Mouse (Mus musculus): ENCODE data around the gene Ak7. TPM values are rescaled to one million over a fixed set of nuclear protein-coding genes. Genes with fewer than 3 reads are reported as not detected.

Gene Ak7
- total and polyA plus RNA-seq, 3 experiments = 0.13 to 0.51 (median 0.24) TPM

DNA sequence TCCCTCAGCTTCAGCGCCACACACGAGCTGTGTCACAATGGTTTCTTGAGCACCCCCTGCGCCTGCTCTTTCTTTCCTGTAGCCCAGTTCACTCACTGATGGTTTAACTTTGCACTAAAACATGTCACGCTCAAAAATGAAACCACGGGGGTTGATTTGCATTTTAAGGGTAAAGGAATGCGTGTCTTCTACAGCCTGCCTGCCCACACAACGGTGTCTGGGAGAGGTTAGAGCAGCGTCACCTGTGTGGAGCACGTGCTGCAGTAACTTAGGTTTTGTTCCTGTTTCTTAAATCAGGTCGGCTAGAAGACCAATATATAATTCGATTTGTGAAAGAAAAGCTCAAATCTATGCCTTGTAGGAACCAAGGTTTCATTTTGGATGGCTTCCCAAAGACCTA is 55.4 kb downstream of the Ak7 start:
- peak; percentile 30 for DNase-seq (ENCODE audit: extremely low read depth)
- H3K27me3 ChIP-seq (replicated peaks) = no peaks in the 10 kb centered on the region
- in situ Hi-C loops (cut with MboI; ENCODE audit: low pct_ligation_motif_present, low pct_unique_long_range_greater_than_20kb, low sequenced_read_pairs) (no loop called here), dilution Hi-C loops (cut with MboI; ENCODE audit: extremely low pct_ligation_motif_present, extremely low pct_unique_long_range_greater_than_20kb, low sequenced_read_pairs) (no loop called here)
- peak overlapping the region in 1 of 3 experiments; percentile 32 for H3K4me3 ChIP-seq (replicated peaks in 1 of 3; ENCODE audit: low read depth in 2 of 3, low read length in 2 of 3, poor library complexity in 1 of 3)
- no peaks in the 10 kb centered on the region for H3K36me3 ChIP-seq (replicated peaks in 1 of 2; ENCODE audit: control insufficient read depth in 1 of 2, insufficient read depth in 1 of 2, low read length in 1 of 2)
- H3K4me1 ChIP-seq (ENCODE audit: control insufficient read depth in 1 of 2, insufficient read depth in 2 of 2) = peaks cover 5 to 13% of the 10 kb centered on the region in 2 experiments; a peak in 3 of 4 replicates
- no peaks in the 10 kb centered on the region for H3K9me3 ChIP-seq (replicated peaks; ENCODE audit: low read length)
- no peak overlapping the region for H3K27ac ChIP-seq (ENCODE audit: insufficient read depth, low read depth)
- H3K9ac ChIP-seq (ENCODE audit: insufficient read depth, low read depth) = no peak overlapping the region
- peak overlapping the region; percentile 45 for H3K4me2 ChIP-seq (ENCODE audit: insufficient read depth, low read depth, poor library complexity, severe bottlenecking)
- TF ChIP-seq MAX (IDR thresholded peaks at IDR 0.05; ENCODE audit: low read length) (peak; percentile 89), BHLHE40 (IDR thresholded peaks at IDR 0.05; ENCODE audit: low read depth, low read length) (peak; percentile 94), E2F4 (IDR thresholded peaks at IDR 0.05; ENCODE audit: insufficient replicate concordance, low read depth, low read length) (no peak), MYC (IDR thresholded peaks at IDR 0.05; ENCODE audit: low read depth, low read length) (peak; percentile 35; the same call in 1 of the 2 replicates)
- no peaks in the 10 kb centered on the region for H3K79me2 ChIP-seq (replicated peaks; ENCODE audit: control insufficient read depth, extremely low read depth, insufficient read depth, poor library complexity, severe bottlenecking)

DNA sequence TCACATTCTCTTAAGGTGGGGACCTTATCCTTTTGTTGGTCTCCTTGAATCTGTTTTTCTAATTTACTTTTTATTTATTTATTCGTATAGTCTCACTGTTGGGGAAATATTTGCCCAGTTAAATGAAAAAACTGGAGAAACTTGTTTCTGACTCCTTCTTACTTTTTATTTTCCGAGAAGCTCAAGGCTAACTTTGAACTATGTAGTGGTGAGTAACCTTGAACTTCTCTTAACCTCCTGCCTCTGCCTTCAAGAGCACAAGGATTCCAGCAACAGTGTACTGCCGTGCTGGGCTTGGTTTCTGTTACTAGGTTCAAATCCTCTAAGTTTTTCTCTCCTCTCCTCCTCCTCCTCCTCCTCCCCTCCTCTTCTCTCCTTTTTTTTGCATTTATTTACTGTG is 55.9 kb downstream of the Ak7 start:
- TF ChIP-seq EP300 (IDR thresholded peaks at IDR 0.05; ENCODE audit: low read length) (no peak), ETS1 (conservative IDR thresholded peaks at IDR 0.05; ENCODE audit: low read depth, low read length) (no peak), SIN3A (IDR thresholded peaks at IDR 0.05; ENCODE audit: low read length) (no peak), E2F4 (IDR thresholded peaks at IDR 0.05; ENCODE audit: insufficient replicate concordance, low read depth, low read length) (no peak), TBP (conservative IDR thresholded peaks at IDR 0.05; ENCODE audit: low read depth, low read length) (no peak), RCOR1 (conservative IDR thresholded peaks at IDR 0.05; ENCODE audit: low read depth, low read length) (no peak), ELF1 (IDR thresholded peaks at IDR 0.05; ENCODE audit: low read depth, low read length) (no peak), ZNF384 (IDR thresholded peaks at IDR 0.05; ENCODE audit: low read depth, low read length) (no peak), NELFE (IDR thresholded peaks at IDR 0.05; ENCODE audit: low read depth, low read length) (no peak), ZMIZ1 (IDR thresholded peaks at IDR 0.05; ENCODE audit: low read depth, low read length) (no peak), JUN (IDR thresholded peaks at IDR 0.05; ENCODE audit: insufficient read depth, low read depth, low read length) (no peak), ZC3H11A (IDR thresholded peaks at IDR 0.05; ENCODE audit: low read depth, low read length) (no peak), MAZ (IDR thresholded peaks at IDR 0.05; ENCODE audit: low read depth, low read length) (no peak), HCFC1 (IDR thresholded peaks at IDR 0.05; ENCODE audit: low read depth, low read length) (no peak), MAX (IDR thresholded peaks at IDR 0.05; ENCODE audit: low read length) (no peak), BHLHE40 (IDR thresholded peaks at IDR 0.05; ENCODE audit: low read depth, low read length) (no peak), IRF4 (IDR thresholded peaks at IDR 0.05; ENCODE audit: low read depth, low read length) (no peak), CHD2 (IDR thresholded peaks at IDR 0.05; ENCODE audit: low read length) (no peak)
- DNase-seq (ENCODE audit: extremely low read depth) = no peak
- Histone ChIP-seq H3K36me3 (replicated peaks in 1 of 2; ENCODE audit: control insufficient read depth in 1 of 2, insufficient read depth in 1 of 2, low read length in 1 of 2) (no peaks in the 10 kb centered on the region), H3K27ac (ENCODE audit: insufficient read depth, low read depth) (no peak overlapping the region), H3K4me3 (replicated peaks in 1 of 3; ENCODE audit: low read depth in 2 of 3, low read length in 2 of 3, poor library complexity in 1 of 3) (no peak overlapping the region), H3K27me3 (replicated peaks) (no peaks in the 10 kb centered on the region), H3K9ac (ENCODE audit: insufficient read depth, low read depth) (no peak overlapping the region), H3K9me3 (replicated peaks; ENCODE audit: low read length) (no peaks in the 10 kb centered on the region), H3K79me2 (replicated peaks; ENCODE audit: control insufficient read depth, extremely low read depth, insufficient read depth, poor library complexity, severe bottlenecking) (no peaks in the 10 kb centered on the region), H3K4me2 (ENCODE audit: insufficient read depth, low read depth, poor library complexity, severe bottlenecking) (peak overlapping the region; percentile 45), H3K4me1 (ENCODE audit: control insufficient read depth in 1 of 2, insufficient read depth in 2 of 2) (peaks cover 5 to 11% of the 10 kb centered on the region in 2 experiments; a peak in 3 of 4 replicates)
- dilution Hi-C loops (cut with MboI; ENCODE audit: extremely low pct_ligation_motif_present, extremely low pct_unique_long_range_greater_than_20kb, low sequenced_read_pairs) (no loop called here), in situ Hi-C loops (cut with MboI; ENCODE audit: low pct_ligation_motif_present, low pct_unique_long_range_greater_than_20kb, low sequenced_read_pairs) (no loop called here)
